In genomic region chr1:25824626-25825025, GRCm38 (mm10) we compare ENCODE assay signal across 12 mouse cellular contexts. TPM values are rescaled to one million over a fixed set of nuclear protein-coding genes. Genes with fewer than 3 reads are reported as not detected.
DNase-seq lines count a peak whose midpoint lies in the region; ATAC-seq and TF ChIP-seq lines count a peak whose summit lies in the region.
"Had no signal": no experiment of that assay in that cellular context is flagged by ENCODE, and none has a peak within 500 bp of the region (broad histone marks: within the 10 kb centered on the region; RNA-seq: fewer than 3 reads in every experiment).

No protein-coding gene starts in this region.

- H3K27me3 ChIP-seq in neural tube, embryonic 12.5 days (replicated peaks): no peaks in the 10 kb centered on the region

- H3K9me3 ChIP-seq in neural tube, embryonic 12.5 days: no peaks in the 10 kb centered on the region
- H3K9me3 ChIP-seq: megakaryocyte, embryonic 14.5 days had no signal

- H3K9ac ChIP-seq in neural tube, embryonic 12.5 days: no peak overlapping the region

- no peak for ATAC-seq in neural tube, embryonic 12.5 days (ENCODE audit: low FRiP score, low read depth)

- H3K4me1 ChIP-seq in neural tube, embryonic 12.5 days: peaks cover 17% of the 10 kb centered on the region; the same call in 1 of the 2 replicates
- H3K4me1 ChIP-seq in cortical plate, adult 2 months (ENCODE audit: control insufficient read depth, insufficient read depth, low read length): peaks cover 1% of the 10 kb centered on the region; the same call in 1 of the 2 replicates
- peaks cover 4% of the 10 kb centered on the region; the same call in 1 of the 2 replicates for H3K4me1 ChIP-seq in olfactory bulb, adult 2 months (ENCODE audit: control insufficient read depth, insufficient read depth, low read length)
- H3K4me1 ChIP-seq: megakaryocyte, embryonic 14.5 days had no signal

- intact Hi-C loops in left cerebral cortex, postnatal 25 days (cut with DNase I): loop anchor here (5.0 to 10.0 kb wide), 2 partner anchors 202 to 720 kb away; no protein-coding TSS in a partner anchor

- H3K4me3 ChIP-seq in neural tube, embryonic 12.5 days: no peak overlapping the region
- H3K4me3 ChIP-seq in cortical plate, adult 2 months (ENCODE audit: insufficient read depth, low read length): peak overlapping the region; percentile 30
- H3K4me3 ChIP-seq in olfactory bulb, adult 2 months (ENCODE audit: insufficient read depth, low read depth, low read length): peak overlapping the region; percentile 27
- H3K4me3 ChIP-seq: megakaryocyte, embryonic 14.5 days had no signal

- H3K36me3 ChIP-seq in neural tube, embryonic 12.5 days: no peaks in the 10 kb centered on the region

- 37% methylated on average over 4 of the region's 4 CpGs for WGBS in neural tube, embryonic 12.5 days
- WGBS in olfactory bulb, adult 2 months: 26% methylated on average over 4 of the region's 4 CpGs

- no peak for DNase-seq in neural tube, embryonic 10.5 days (ENCODE audit: extremely low spot score, low spot score)
- DNase-seq in left cerebral cortex, postnatal 25 days (ENCODE audit: low spot score in 2 of 2): peak; percentile 35 to 60
- no peak for DNase-seq in spleen, adult 12 weeks (ENCODE audit: low spot score)
- DNase-seq in lung, postnatal 4 days: no peak
- no peak for DNase-seq in yolk sac, embryonic 10.5 days (ENCODE audit: low spot score)
- DNase-seq: heart, adult 11 months; heart, postnatal 14 days had no signal

- no peak for TF ChIP-seq CTCF in cortical plate, adult 2 months (IDR thresholded peaks at IDR 0.05; ENCODE audit: extremely low read depth, insufficient read depth, low read length)
- no peak for TF ChIP-seq CTCF in olfactory bulb, adult 2 months (IDR thresholded peaks at IDR 0.05; ENCODE audit: insufficient read depth, low read depth, low read length)

- peak overlapping the region; percentile 36; the same call in 1 of the 2 replicates for H3K4me2 ChIP-seq in neural tube, embryonic 12.5 days (replicated peaks)

- TF ChIP-seq POLR2A in cortical plate, adult 2 months (IDR thresholded peaks at IDR 0.05; ENCODE audit: extremely low read depth, insufficient read depth, low read length): no peak
- no peak for TF ChIP-seq POLR2A in olfactory bulb, adult 2 months (IDR thresholded peaks at IDR 0.05; ENCODE audit: insufficient read depth, low read depth, low read length)

- H3K27ac ChIP-seq in neural tube, embryonic 12.5 days: no peak overlapping the region
- H3K27ac ChIP-seq in cortical plate, adult 2 months (ENCODE audit: insufficient read depth, low read length): no peak overlapping the region
- no peak overlapping the region for H3K27ac ChIP-seq in olfactory bulb, adult 2 months (ENCODE audit: insufficient read depth, low read depth, low read length)

RNA-seq across cellular contexts. Expression of gene Adgrb3, which starts 4.9 kb away (rescaled TPM):
- polyA plus RNA-seq in neural tube, embryonic 12.5 days (2016; fragmentation: Nextera tagmentation; extraction: Ambion mirVana): 19.9 and 21.7 TPM in 2 replicates
- 54.2 and 56.8 TPM in 2 replicates for polyA plus RNA-seq in cortical plate, adult 2 months (2012; rRNA removed)
- 100 to 1,000 TPM; 105 to 110 TPM for total RNA-seq in left cerebral cortex, postnatal 25 days (2021)
- not detected in 2 replicates for polyA plus RNA-seq in olfactory bulb, adult 2 months (2012; ENCODE audit: insufficient read depth, insufficient read length, low replicate concordance, missing spikeins)
- polyA plus RNA-seq: liver, embryonic 16.5 days had no signal

Comparison
In these comparisons a context has a peak if more than half of its experiments do, and no peak if none do; other contexts are left out.
1. DNase-seq: peak in left cerebral cortex, postnatal 25 days (2 of 2); none in neural tube, embryonic 10.5 days (single experiment), spleen, adult 12 weeks (single experiment), lung, postnatal 4 days (0 of 2) and yolk sac, embryonic 10.5 days (single experiment).